Mouse (Mus musculus) olfactory bulb, adult 2 months (tissue): ENCODE results near the gene Olfr633.

ENCODE experiments used
- CTCF ChIP-seq: fragments of 200-500 bp; IDR thresholded peaks from 2 replicates; pipeline ENCODE4 v1.5.1; 2012; ENCODE audit warnings: low read depth, mild to moderate bottlenecking, low read length, moderate library complexity; ENCODE audit not compliant: insufficient read depth
- POLR2A ChIP-seq: fragments of 200-500 bp; IDR thresholded peaks from 2 replicates; pipeline ENCODE4 v1.6.1; 2012; ENCODE audit warnings: mild to moderate bottlenecking, low read depth, low read length, moderate library complexity; ENCODE audit not compliant: insufficient read depth

- TF ChIP-seq POLR2A (no peak), CTCF (no peak)
Measured at GRCm38 (mm10) chr7:103910047-103910446, 34.2 kb upstream of the Olfr633 start.
